31 mouse cellular contexts compared by ENCODE assay signal in the genomic region with DNA sequence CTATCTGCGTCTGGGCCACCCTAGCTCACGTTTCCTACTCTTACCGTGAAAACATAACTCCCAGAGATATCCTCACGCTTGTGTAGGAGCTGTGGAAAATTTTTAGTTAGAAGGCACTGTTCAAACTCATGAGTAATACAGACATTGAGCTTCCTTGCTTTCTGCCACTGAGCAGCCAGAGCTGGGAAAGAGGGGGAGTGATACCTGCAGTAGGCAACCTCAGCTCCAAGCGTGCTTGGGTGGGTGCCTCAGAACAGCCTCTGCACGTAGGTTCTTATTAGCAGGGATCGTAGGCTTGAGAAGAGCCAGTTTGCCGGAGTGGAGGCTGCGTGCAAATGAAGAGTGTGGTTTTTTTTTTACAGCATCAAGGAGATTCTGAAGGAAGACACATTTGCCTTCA. TPM values are rescaled to one million over a fixed set of nuclear protein-coding genes. Genes with fewer than 3 reads are reported as not detected.
A peak's percentile ranks its signal among the peaks of the same experiment; 100 is the strongest.
DNase-seq lines count a peak whose midpoint lies in the region; ATAC-seq and TF ChIP-seq lines count a peak whose summit lies in the region.
"Had no signal": no experiment of that assay in that cellular context is flagged by ENCODE, and none has a peak within 500 bp of the region (broad histone marks: within the 10 kb centered on the region; RNA-seq: fewer than 3 reads in every experiment).

No protein-coding gene starts in this region.

- WGBS in spleen, adult 2 months, result 77% methylated on average over 9 of the region's 9 CpGs

- H3K4me1 ChIP-seq in spleen, adult 2 months (ENCODE audit: control insufficient read depth, insufficient read depth, insufficient read length), result peaks cover 52% of the 10 kb centered on the region
- H3K4me1 ChIP-seq: embryonic facial prominence, embryonic 13.5 days; forebrain, embryonic 13.5 days; midbrain, embryonic 15.5 days; neural tube, embryonic 12.5 days; stomach, embryonic 15.5 days had no signal

- DNase-seq in spleen, adult 2 months (ENCODE audit: low read depth in 1 of 2, low spot score in 2 of 2), result no peak
- DNase-seq in spleen, postnatal 36 days (ENCODE audit: low spot score in 2 of 2), result no peak
- DNase-seq in left cerebral cortex, adult 8-10 months (ENCODE audit: low spot score in 2 of 2), result peak; percentile 10 to 71
- DNase-seq in right cerebral cortex, postnatal 10 days (ENCODE audit: low spot score in 2 of 2), result peak; percentile 28 to 29
- DNase-seq in kidney, adult 9 months, result no peak
- no peak for DNase-seq in gastrocnemius, postnatal 25 days
- DNase-seq: cerebellum, adult 2 months; cerebellum, postnatal 25 days; gastrocnemius, postnatal 36 days; heart, adult 2 months; heart, postnatal 14 days; kidney, postnatal 4 days; layer of hippocampus, adult 9-11 months; lung, postnatal 4 days; retina, postnatal 1 day had no signal

- H3K27ac ChIP-seq in spleen, adult 2 months (ENCODE audit: insufficient read depth, low read length), result peak overlapping the region; percentile 95
- H3K27ac ChIP-seq: embryonic facial prominence, embryonic 13.5 days; forebrain, embryonic 13.5 days; heart, adult 2 months; heart, embryonic 13.5 days; midbrain, embryonic 15.5 days; neural tube, embryonic 12.5 days; stomach, embryonic 15.5 days had no signal

- H3K36me3 ChIP-seq in spleen, adult 2 months (ENCODE audit: control insufficient read depth, insufficient read depth, low read length), result no peaks in the 10 kb centered on the region
- H3K36me3 ChIP-seq: embryonic facial prominence, embryonic 13.5 days; heart, embryonic 13.5 days; midbrain, embryonic 15.5 days; neural tube, embryonic 12.5 days; stomach, embryonic 15.5 days had no signal

- H3K27me3 ChIP-seq in spleen, adult 2 months (ENCODE audit: control insufficient read depth, insufficient read depth, low read length), result no peaks in the 10 kb centered on the region
- H3K27me3 ChIP-seq: forebrain, embryonic 13.5 days; heart, embryonic 13.5 days; midbrain, embryonic 15.5 days; neural tube, embryonic 12.5 days; stomach, embryonic 15.5 days had no signal

- TF ChIP-seq POLR2A in spleen, adult 2 months (IDR thresholded peaks at IDR 0.05; ENCODE audit: low read depth, low read length), result no peak

- TF ChIP-seq CTCF in spleen, adult 2 months (IDR thresholded peaks at IDR 0.05; ENCODE audit: extremely low read depth, insufficient read depth, insufficient read length, insufficient replicate concordance), result no peak

- ATAC-seq in megakaryocyte-erythroid progenitor cell, adult 5-6 weeks (replicated peaks; ENCODE audit: low FRiP score, low TSS enrichment, poor library complexity, severe bottlenecking), result no peak
- ATAC-seq: forebrain, embryonic 13.5 days; intestine, postnatal 0 days; midbrain, embryonic 15.5 days had no signal

- no peak overlapping the region for H3K4me3 ChIP-seq in spleen, adult 2 months (ENCODE audit: extremely low read depth, insufficient read depth, insufficient read length)
- H3K4me3 ChIP-seq: embryonic facial prominence, embryonic 13.5 days; erythroblast, embryonic 14.5 days; forebrain, embryonic 13.5 days; heart, adult 2 months; heart, embryonic 13.5 days; midbrain, embryonic 15.5 days; neural tube, embryonic 12.5 days; stomach, embryonic 15.5 days had no signal

RNA-seq across cellular contexts. Expression of a gene that starts 19.4 kb away (rescaled TPM):
- polyA plus RNA-seq in spleen, adult 2 months (2012; rRNA removed), result 0.18 and 0.32 TPM in 2 replicates
- total RNA-seq in left cerebral cortex, adult 8-10 months (2022), result not detected
- not detected for total RNA-seq in gastrocnemius, postnatal 25 days (2021)
- not detected in 2 replicates for total RNA-seq in megakaryocyte-erythroid progenitor cell, adult 5-6 weeks (2014; fragmentation: Nextera tagmentation)
- total RNA-seq in megakaryocyte-erythroid progenitor cell, adult 5-6 weeks (2017), result not detected in 2 replicates
- total RNA-seq: ES-E14; gastrocnemius, postnatal 36 days; heart, adult 2 months; heart, postnatal 14 days; liver, adult 2 months had no signal
- polyA plus RNA-seq: cerebellum, adult 2 months; embryonic facial prominence, embryonic 13.5 days; erythroblast, embryonic 14.5 days; forebrain, embryonic 13.5 days; heart, adult 2 months; heart, embryonic 13.5 days; hindbrain, embryonic 11.5 days; intestine, postnatal 0 days; limb, embryonic 11.5 days; liver, adult 2 months; liver, embryonic 16.5 days; lung, embryonic 16.5 days; midbrain, embryonic 15.5 days; neural tube, embryonic 12.5 days; stomach, embryonic 15.5 days; urinary bladder, adult 2 months had no signal

RNA-seq across cellular contexts. Expression of a gene that starts 47.6 kb away (rescaled TPM):
- polyA plus RNA-seq in spleen, adult 2 months (2012; rRNA removed), result 0.85 and 0.97 TPM in 2 replicates
- 1 to 10 TPM in 2 of 4 experiments, under 1 TPM in 2; 0.75 to 1.1 (median 0.96) TPM for total RNA-seq in left cerebral cortex, adult 8-10 months (2022)
- not detected for total RNA-seq in gastrocnemius, postnatal 25 days (2021)
- total RNA-seq in megakaryocyte-erythroid progenitor cell, adult 5-6 weeks (2014; fragmentation: Nextera tagmentation), result 1.3 TPM in 1 of 2 replicates, not detected in the other
- total RNA-seq in megakaryocyte-erythroid progenitor cell, adult 5-6 weeks (2017), result 0.80 and 5.4 TPM in 2 replicates
- total RNA-seq: gastrocnemius, postnatal 36 days had no signal
- polyA plus RNA-seq: erythroblast, embryonic 14.5 days had no signal

Comparison
In these comparisons a context has a peak if more than half of its experiments do, and no peak if none do; other contexts are left out.
1. DNase-seq: peak in left cerebral cortex, adult 8-10 months (2 of 2) and right cerebral cortex, postnatal 10 days (2 of 2); none in spleen, adult 2 months (0 of 2), spleen, postnatal 36 days (0 of 2), kidney, adult 9 months (single experiment) and gastrocnemius, postnatal 25 days (single experiment).